ENCODE assay signal across 28 mouse cellular contexts in genomic region chr2:20597193-20597592, GRCm38 (mm10).
DNase-seq lines count a peak whose midpoint lies in the region; ATAC-seq and TF ChIP-seq lines count a peak whose summit lies in the region.
"Had no signal": no experiment of that assay in that cellular context is flagged by ENCODE, and none has a peak within 500 bp of the region (broad histone marks: within the 10 kb centered on the region; RNA-seq: fewer than 3 reads in every experiment).

No protein-coding gene starts in this region.

- H3K9ac ChIP-seq in forebrain, embryonic 12.5 days: no peak overlapping the region
- no peak overlapping the region for H3K9ac ChIP-seq in forebrain, embryonic 14.5 days (ENCODE audit: low read length)
- H3K9ac ChIP-seq in stomach, embryonic 15.5 days: no peak overlapping the region
- H3K9ac ChIP-seq: heart, embryonic 13.5 days; hindbrain, embryonic 12.5 days; limb, embryonic 13.5 days; liver, embryonic 12.5 days; midbrain, embryonic 15.5 days; neural tube, embryonic 13.5 days had no signal

- DNase-seq in forebrain, embryonic 14.5 days (ENCODE audit: low spot score): no peak
- DNase-seq in ES-CJ7 (ENCODE audit: low read depth, low spot score): peak; percentile 43
- no peak for DNase-seq in gastrocnemius, adult 2 months
- DNase-seq: adrenal gland, postnatal 25 days; cerebellum, adult 8-10 months; cerebellum, postnatal 36 days; heart, adult 2 months; heart, postnatal 14 days; kidney, adult 8-10 months; kidney, postnatal 10 days; layer of hippocampus, postnatal 36 days; lung, adult 18-20 months; lung, postnatal 36 days; right cerebral cortex, adult 18-20 months; right cerebral cortex, postnatal 4 days had no signal

- H3K4me3 ChIP-seq in forebrain, embryonic 12.5 days (replicated peaks): no peak overlapping the region
- H3K4me3 ChIP-seq in forebrain, embryonic 14.5 days (ENCODE audit: low read depth, low read length): no peak overlapping the region
- H3K4me3 ChIP-seq in embryonic fibroblast, embryonic 13.5 days (ENCODE audit: insufficient read depth, low read length): no peak overlapping the region
- H3K4me3 ChIP-seq in stomach, embryonic 15.5 days (replicated peaks): no peak overlapping the region
- H3K4me3 ChIP-seq in gastrocnemius, adult 2 months: no peak overlapping the region
- H3K4me3 ChIP-seq: heart, adult 2 months; heart, embryonic 13.5 days; hindbrain, embryonic 12.5 days; limb, embryonic 13.5 days; liver, embryonic 12.5 days; midbrain, embryonic 15.5 days; myocyte; neural tube, embryonic 13.5 days had no signal

- no peaks in the 10 kb centered on the region for H3K36me3 ChIP-seq in forebrain, embryonic 12.5 days (replicated peaks)
- no peaks in the 10 kb centered on the region for H3K36me3 ChIP-seq in forebrain, embryonic 14.5 days (ENCODE audit: control insufficient read depth, insufficient read depth, low read length)
- no peaks in the 10 kb centered on the region for H3K36me3 ChIP-seq in stomach, embryonic 15.5 days
- H3K36me3 ChIP-seq: G1E; heart, embryonic 13.5 days; hindbrain, embryonic 12.5 days; limb, embryonic 13.5 days; liver, embryonic 12.5 days; midbrain, embryonic 15.5 days; neural tube, embryonic 13.5 days had no signal

- no peak overlapping the region for H3K4me2 ChIP-seq in forebrain, embryonic 12.5 days
- no peak overlapping the region for H3K4me2 ChIP-seq in forebrain, embryonic 14.5 days (ENCODE audit: low read length)
- H3K4me2 ChIP-seq in stomach, embryonic 15.5 days: no peak overlapping the region
- H3K4me2 ChIP-seq: heart, embryonic 13.5 days; hindbrain, embryonic 12.5 days; limb, embryonic 13.5 days; liver, embryonic 12.5 days; midbrain, embryonic 15.5 days; neural tube, embryonic 13.5 days had no signal

- H3K9me3 ChIP-seq in forebrain, embryonic 12.5 days: no peaks in the 10 kb centered on the region
- H3K9me3 ChIP-seq in forebrain, embryonic 14.5 days (replicated peaks; ENCODE audit: control insufficient read depth, low read length): no peaks in the 10 kb centered on the region
- H3K9me3 ChIP-seq in stomach, embryonic 15.5 days: no peaks in the 10 kb centered on the region
- H3K9me3 ChIP-seq: G1E; heart, embryonic 13.5 days; hindbrain, embryonic 12.5 days; limb, embryonic 13.5 days; liver, embryonic 12.5 days; midbrain, embryonic 15.5 days; neural tube, embryonic 13.5 days had no signal

- TF ChIP-seq POLR2A in embryonic fibroblast, embryonic 13.5 days (IDR thresholded peaks at IDR 0.05; ENCODE audit: low read depth, low read length): no peak

- 15% methylated on average over 2 of the region's 2 CpGs for WGBS in forebrain, embryonic 12.5 days
- WGBS in forebrain, embryonic 14.5 days: 7% methylated on average over 2 of the region's 2 CpGs
- WGBS in stomach, embryonic 15.5 days: 39% methylated on average over 2 of the region's 2 CpGs

- intact Hi-C loops in gastrocnemius, adult 2 months (cut with DNase I): no loop called here

- TF ChIP-seq CTCF in embryonic fibroblast, embryonic 13.5 days (IDR thresholded peaks at IDR 0.05; ENCODE audit: borderline replicate concordance, insufficient read depth, low read length): no peak
- TF ChIP-seq CTCF in gastrocnemius, adult 2 months (IDR thresholded peaks at IDR 0.05): no peak

- H3K4me1 ChIP-seq in forebrain, embryonic 12.5 days: peaks cover 6% of the 10 kb centered on the region
- peaks cover 6% of the 10 kb centered on the region; the same call in 1 of the 2 replicates for H3K4me1 ChIP-seq in forebrain, embryonic 14.5 days (ENCODE audit: control insufficient read depth, insufficient read depth, low read length)
- H3K4me1 ChIP-seq in embryonic fibroblast, embryonic 13.5 days (ENCODE audit: control insufficient read depth, insufficient read depth, low read length): no peaks in the 10 kb centered on the region
- H3K4me1 ChIP-seq in stomach, embryonic 15.5 days: peaks cover 4% of the 10 kb centered on the region; the same call in 1 of the 2 replicates
- H3K4me1 ChIP-seq: hindbrain, embryonic 12.5 days; limb, embryonic 13.5 days; liver, embryonic 12.5 days; midbrain, embryonic 15.5 days; neural tube, embryonic 13.5 days had no signal

- ATAC-seq in forebrain, embryonic 12.5 days (ENCODE audit: low FRiP score): no peak
- ATAC-seq in forebrain, embryonic 14.5 days: no peak
- ATAC-seq in stomach, embryonic 15.5 days (ENCODE audit: insufficient read depth, low FRiP score, low read depth): peak; percentile 84
- no peak for ATAC-seq in megakaryocyte, adult 5-6 weeks (ENCODE audit: poor library complexity, severe bottlenecking)
- ATAC-seq in erythroid progenitor cell, adult 5-6 weeks (replicated peaks; ENCODE audit: low FRiP score, poor library complexity, severe bottlenecking): no peak
- ATAC-seq: liver, embryonic 12.5 days; midbrain, embryonic 15.5 days had no signal

- 0 out of 2 replicates have a peak overlapping the region, but pooled peaks have one; percentile 25 for H3K27ac ChIP-seq in forebrain, embryonic 12.5 days
- no peak overlapping the region for H3K27ac ChIP-seq in forebrain, embryonic 14.5 days (ENCODE audit: low read depth, low read length)
- H3K27ac ChIP-seq in embryonic fibroblast, embryonic 13.5 days (ENCODE audit: insufficient read depth, low read length): peak overlapping the region; percentile 83
- H3K27ac ChIP-seq in stomach, embryonic 15.5 days: peak overlapping the region; percentile 60; the same call in 1 of the 2 replicates
- no peak overlapping the region for H3K27ac ChIP-seq in gastrocnemius, adult 2 months
- H3K27ac ChIP-seq: heart, adult 2 months; heart, embryonic 13.5 days; hindbrain, embryonic 12.5 days; limb, embryonic 13.5 days; liver, embryonic 12.5 days; midbrain, embryonic 15.5 days; neural tube, embryonic 13.5 days had no signal

- H3K27me3 ChIP-seq in forebrain, embryonic 12.5 days: no peaks in the 10 kb centered on the region
- H3K27me3 ChIP-seq in forebrain, embryonic 14.5 days (replicated peaks; ENCODE audit: control insufficient read depth, insufficient read depth, low read length): no peaks in the 10 kb centered on the region
- H3K27me3 ChIP-seq in stomach, embryonic 15.5 days (replicated peaks): no peaks in the 10 kb centered on the region
- H3K27me3 ChIP-seq: heart, embryonic 13.5 days; hindbrain, embryonic 12.5 days; limb, embryonic 13.5 days; liver, embryonic 12.5 days; midbrain, embryonic 15.5 days; neural tube, embryonic 13.5 days had no signal

Comparison
In these comparisons a context has a peak if more than half of its experiments do, and no peak if none do; other contexts are left out.
1. H3K27ac ChIP-seq: peak in forebrain, embryonic 12.5 days (single experiment), embryonic fibroblast, embryonic 13.5 days (single experiment) and stomach, embryonic 15.5 days (single experiment); none in forebrain, embryonic 14.5 days (single experiment) and gastrocnemius, adult 2 months (single experiment).